Mouse (Mus musculus) ES-Bruce4 (cell line): ENCODE results near the gene Plagl1. TPM values are rescaled to one million over a fixed set of nuclear protein-coding genes. Genes with fewer than 3 reads are reported as not detected.
A peak's percentile ranks its signal among the peaks of the same experiment; 100 is the strongest.
"Not testable (repeated sequence)": the region's sequence is repeated elsewhere in the genome, so short reads cannot be mapped to it uniquely, and the experiment has no call there.

Source experiments
- H3K27ac ChIP-seq: 2 replicates; pipeline ENCODE4 v1.5.1; 2012; ENCODE audit warnings: low read length, inconsistent platforms; ENCODE audit not compliant: insufficient read depth
- H3K27me3 ChIP-seq: 2 replicates; pipeline ENCODE4 v1.6.1; 2012; ENCODE audit warnings: mild to moderate bottlenecking, low read length, inconsistent platforms; ENCODE audit not compliant: control insufficient read depth, poor library complexity, insufficient read depth, severe bottlenecking
- H3K36me3 ChIP-seq: 2 replicates; pipeline ENCODE4 v1.6.1; 2012; ENCODE audit warnings: inconsistent platforms, mild to moderate bottlenecking, low read length, moderate library complexity; ENCODE audit not compliant: control insufficient read depth, poor library complexity, insufficient read depth, severe bottlenecking
- H3K4me1 ChIP-seq: one replicate; pipeline ENCODE4 v1.8.1; 2011; ENCODE audit warnings: low read length; ENCODE audit not compliant: control insufficient read depth, insufficient read depth
- H3K4me3 ChIP-seq: 2 replicates; pipeline ENCODE4 v1.5.1; 2011; ENCODE audit warnings: low read depth, mild to moderate bottlenecking, low read length
- H3K9ac ChIP-seq: 2 replicates; pipeline ENCODE4 v1.6.1; 2012; ENCODE audit warnings: low read depth, mild to moderate bottlenecking, inconsistent platforms; ENCODE audit not compliant: poor library complexity, severe bottlenecking
- H3K9me3 ChIP-seq: replicated peaks from 2 replicates; pipeline ENCODE4 v1.6.1; 2012; ENCODE audit warnings: mild to moderate bottlenecking, low read length, inconsistent platforms; ENCODE audit not compliant: control insufficient read depth, poor library complexity, insufficient read depth, severe bottlenecking
- CTCF ChIP-seq: IDR thresholded peaks from one replicate; pipeline ENCODE4 v1.8.1; 2011; ENCODE audit warnings: low read depth, low read length
- EP300 ChIP-seq: IDR thresholded peaks from 2 replicates; pipeline ENCODE4 v1.6.1; 2011; ENCODE audit warnings: low read depth, low read length; ENCODE audit not compliant: insufficient read depth
- POLR2A ChIP-seq: IDR thresholded peaks from one replicate; pipeline ENCODE4 v1.8.1; 2011; ENCODE audit warnings: low read length; ENCODE audit not compliant: insufficient read depth
- polyA plus RNA-seq: library from polyadenylated mRNA; stranded (reverse); fragments of >200 nt; gene quantifications from 2 replicates; pipeline ENCODE4 v1.2.4, GENCODE M21; 2011; ENCODE audit warnings: low read depth; ENCODE audit not compliant: missing spikeins, insufficient read depth, insufficient read length

Gene Plagl1
- 20.3 and 23.2 TPM in 2 replicates for polyA plus RNA-seq

- Histone ChIP-seq H3K4me3 (peak within 1 kb of the TSS; percentile 50), H3K27ac (no peak within 1 kb of the TSS), H3K36me3 (no peaks in the 10 kb centered on the region), H3K27me3 (peaks cover 8% of the 10 kb centered on the region), H3K9ac (peak within 1 kb of the TSS; percentile 59), H3K4me1 (no peaks in the 10 kb centered on the region), H3K9me3 (no peaks in the 10 kb centered on the region)
- TF ChIP-seq POLR2A, result no peak
- TF ChIP-seq CTCF, result no peak
- TF ChIP-seq EP300, result no peak
These were observed at the start of gene Plagl1 for GRCm38 (mm10) chr10:13060021-13060668. Gene Plagl1 (plus strand): TSS chr10:13060504.

- no peaks in the 10 kb centered on the region for H3K27me3 ChIP-seq
- no peaks in the 10 kb centered on the region for H3K9me3 ChIP-seq
- H3K4me3 ChIP-seq, result no peak overlapping the region
- TF ChIP-seq CTCF (no peak), EP300 (no peak), POLR2A (no peak)
- H3K36me3 ChIP-seq, result peaks cover 9% of the 10 kb centered on the region
- no peak overlapping the region for H3K9ac ChIP-seq
- H3K27ac ChIP-seq, result no peak overlapping the region
- H3K4me1 ChIP-seq, result peaks cover 2% of the 10 kb centered on the region
These were observed 46.3 kb upstream of the Plagl1 start for GRCm38 (mm10) chr10:13014026-13014425.

- Histone ChIP-seq H3K4me1 (peaks cover 2% of the 10 kb centered on the region), H3K27me3 (no peaks in the 10 kb centered on the region), H3K27ac (no peak overlapping the region), H3K4me3 (no peak overlapping the region), H3K9me3 (no peaks in the 10 kb centered on the region), H3K9ac (no peak overlapping the region), H3K36me3 (no peaks in the 10 kb centered on the region)
- TF ChIP-seq CTCF, result peak; percentile 17
- no peak for TF ChIP-seq POLR2A
- TF ChIP-seq EP300, result no peak
These were observed 43.7 kb upstream of the Plagl1 start for GRCm38 (mm10) chr10:13016573-13016972.

GRCm38 (mm10) chr10:13018510-13018909 lies 41.8 kb upstream of the Plagl1 start:
- no peaks in the 10 kb centered on the region for H3K36me3 ChIP-seq
- no peak overlapping the region for H3K9ac ChIP-seq
- no peaks in the 10 kb centered on the region for H3K27me3 ChIP-seq
- TF ChIP-seq CTCF (peak; percentile 80), POLR2A (no peak), EP300 (no peak)
- peaks cover 5% of the 10 kb centered on the region for H3K4me1 ChIP-seq
- no peak overlapping the region for H3K4me3 ChIP-seq
- H3K27ac ChIP-seq, result no peak overlapping the region
- no peaks in the 10 kb centered on the region for H3K9me3 ChIP-seq

GRCm38 (mm10) chr10:13019026-13019425 lies 41.3 kb upstream of the Plagl1 start:
- Histone ChIP-seq H3K9ac (no peak overlapping the region), H3K36me3 (no peaks in the 10 kb centered on the region), H3K4me3 (no peak overlapping the region), H3K9me3 (no peaks in the 10 kb centered on the region), H3K27me3 (no peaks in the 10 kb centered on the region), H3K4me1 (peaks cover 3% of the 10 kb centered on the region), H3K27ac (no peak overlapping the region)
- TF ChIP-seq POLR2A, result no peak
- no peak for TF ChIP-seq CTCF
- TF ChIP-seq EP300, result no peak

- Histone ChIP-seq H3K9me3 (no peaks in the 10 kb centered on the region), H3K27ac (no peak overlapping the region), H3K4me1 (peaks cover 5% of the 10 kb centered on the region), H3K36me3 (no peaks in the 10 kb centered on the region), H3K4me3 (no peak overlapping the region), H3K27me3 (no peaks in the 10 kb centered on the region), H3K9ac (no peak overlapping the region)
- TF ChIP-seq POLR2A (no peak), EP300 (no peak), CTCF (no peak)
These were observed 38.2 kb upstream of the Plagl1 start for GRCm38 (mm10) chr10:13022103-13022502.

- not testable (repeated sequence) for H3K9ac ChIP-seq, H3K9me3 ChIP-seq, H3K27me3 ChIP-seq, H3K36me3 ChIP-seq, H3K4me3 ChIP-seq, H3K4me1 ChIP-seq
- H3K27ac ChIP-seq, result peak overlapping the region; percentile 87
These were observed 36.3 kb upstream of the Plagl1 start for GRCm38 (mm10) chr10:13023985-13024384.
